Mouse (Mus musculus) CD4-positive helper T cell, adult 2 months (primary cell): Measurements from ENCODE around the gene Nphs1.
"Not testable (repeated sequence)": the region's sequence is repeated elsewhere in the genome, so short reads cannot be mapped to it uniquely, and the experiment has no call there.

Source experiments
- DNase-seq: peaks from one replicate; pipeline ENCODE4 v3.0.0-alpha.2; 2012; ENCODE audit warnings: low read depth, missing footprints, low spot score

The Nphs1 gene

DNA sequence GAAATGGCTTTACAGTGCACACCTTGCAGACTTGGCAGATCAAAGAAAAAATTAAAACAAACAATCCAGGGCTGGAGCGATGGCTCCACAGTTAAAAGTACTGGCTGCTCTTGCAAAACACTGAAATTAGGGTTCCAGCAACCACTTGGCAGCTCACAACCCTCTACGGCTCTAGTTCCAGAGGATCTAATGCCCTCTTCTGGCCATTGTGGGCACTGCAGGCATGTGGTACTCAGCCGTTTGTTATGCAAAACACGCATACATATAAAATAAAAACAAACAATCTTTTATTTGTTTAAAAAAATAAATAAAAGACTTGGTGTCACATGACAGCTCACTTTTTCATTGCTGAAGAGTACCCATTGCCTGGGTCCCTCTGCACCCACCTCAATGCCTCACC is 34.6 kb downstream of the Nphs1 start:
- peak; percentile 72 for DNase-seq

- no peak for DNase-seq
Observed at GRCm38 (mm10) chr7:30493401-30493931, 35.4 kb downstream of the Nphs1 start, which contains the start of gene Prodh2. Gene Prodh2, plus strand, starts transcription at chr7:30493622.

- not testable (repeated sequence) for DNase-seq
Observed at GRCm38 (mm10) chr7:30495506-30496042, 37.5 kb downstream of the Nphs1 start.

DNA sequence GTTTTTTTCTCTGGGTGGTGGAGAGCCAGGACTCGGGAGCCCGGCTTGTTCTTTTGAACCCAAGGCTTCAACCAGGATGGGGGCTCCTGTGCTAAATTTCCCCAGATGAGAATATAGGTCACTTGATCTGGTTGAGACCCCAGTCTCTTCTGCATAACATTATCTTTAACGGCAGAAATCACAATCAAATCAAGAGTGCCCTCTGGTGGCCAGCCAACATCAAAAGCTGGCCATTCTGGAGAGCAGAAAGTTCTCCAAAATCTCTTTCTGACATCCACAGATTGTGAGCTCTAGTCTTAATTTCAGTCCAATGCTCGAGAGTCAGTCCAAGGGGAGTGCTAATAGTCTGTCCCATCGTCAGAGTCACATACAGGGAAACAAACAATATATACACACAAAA is 43.0 kb downstream of the Nphs1 start:
- not testable (repeated sequence) for DNase-seq

DNA sequence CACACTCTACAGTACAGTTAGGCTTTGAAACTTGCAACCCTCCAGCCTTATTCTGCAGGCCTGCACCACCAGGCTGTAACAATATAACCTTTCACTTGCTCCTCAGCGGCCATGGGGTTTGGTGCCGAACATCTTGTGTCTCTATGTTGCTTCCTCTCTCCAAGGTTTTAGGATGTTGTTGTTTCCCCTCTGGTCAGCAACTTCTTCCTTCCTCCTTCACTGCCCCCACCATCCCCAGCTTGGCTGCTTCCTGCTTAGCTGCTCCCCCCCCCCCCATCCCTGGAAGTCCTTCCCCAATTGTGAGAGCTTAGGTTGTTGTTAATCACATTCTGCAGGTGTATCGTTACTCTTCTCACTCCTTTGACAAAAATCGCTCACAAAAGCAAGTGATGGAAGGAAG is 49.9 kb downstream of the Nphs1 start:
- no peak for DNase-seq

DNA sequence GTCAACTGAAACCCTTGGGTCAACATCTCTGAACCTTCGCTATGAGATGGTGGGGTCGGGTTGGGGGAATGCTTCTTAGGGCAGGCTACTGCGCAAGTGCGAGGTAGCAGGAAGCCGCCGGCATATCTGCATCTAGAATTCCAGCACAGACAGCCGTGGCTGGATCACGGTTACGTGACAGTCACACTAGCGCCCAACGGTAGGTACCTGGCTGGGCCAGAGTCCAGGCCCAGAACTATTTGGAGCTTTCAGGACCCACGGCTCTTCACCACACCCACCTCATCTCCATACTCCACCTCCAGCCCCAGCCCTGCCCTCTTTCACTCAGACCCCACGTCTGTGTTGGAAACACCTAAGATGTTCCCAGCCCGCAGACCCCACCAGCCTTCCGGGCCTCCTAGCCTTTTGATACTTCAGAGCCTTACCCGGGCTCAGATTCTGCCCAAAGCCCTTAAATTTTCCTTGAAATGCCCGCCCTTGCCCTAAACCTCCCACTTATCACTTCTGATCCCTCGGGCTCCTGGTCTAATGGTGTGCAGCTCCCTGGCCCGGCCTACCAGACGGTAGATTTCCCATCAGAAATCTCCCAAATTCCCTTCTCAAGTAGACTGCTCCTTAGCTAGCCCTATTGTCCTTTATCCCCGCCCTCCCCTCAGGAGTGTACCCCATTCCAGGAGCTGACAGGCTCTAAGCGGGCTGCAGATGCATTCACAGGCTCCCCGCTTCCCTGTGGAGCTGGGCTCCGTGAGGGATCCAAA is 57.1 kb downstream of the Nphs1 start:
- DNase-seq = no peak

DNA sequence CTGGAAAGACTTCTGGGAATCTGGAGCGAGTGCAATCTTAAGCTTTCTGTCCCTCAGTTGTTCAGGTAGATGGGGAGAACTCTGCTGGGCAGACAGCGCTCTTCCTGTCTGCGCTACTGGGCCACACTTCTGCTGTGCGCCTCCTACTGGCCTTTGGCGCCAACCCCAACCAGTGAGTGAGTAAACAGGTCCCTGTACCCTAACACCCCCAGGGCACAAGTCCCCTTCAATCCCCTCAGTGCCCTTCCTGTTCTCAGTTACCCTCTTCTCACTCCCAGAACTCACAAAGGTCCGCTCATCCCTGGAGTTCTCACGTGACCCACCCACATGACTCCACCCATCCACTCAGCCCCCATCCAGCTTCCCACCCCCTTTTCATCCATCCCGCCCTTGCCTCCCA is 60.2 kb downstream of the Nphs1 start:
- DNase-seq = no peak

- DNase-seq = no peak
Observed at GRCm38 (mm10) chr7:30520396-30520795, 62.3 kb downstream of the Nphs1 start.

DNA sequence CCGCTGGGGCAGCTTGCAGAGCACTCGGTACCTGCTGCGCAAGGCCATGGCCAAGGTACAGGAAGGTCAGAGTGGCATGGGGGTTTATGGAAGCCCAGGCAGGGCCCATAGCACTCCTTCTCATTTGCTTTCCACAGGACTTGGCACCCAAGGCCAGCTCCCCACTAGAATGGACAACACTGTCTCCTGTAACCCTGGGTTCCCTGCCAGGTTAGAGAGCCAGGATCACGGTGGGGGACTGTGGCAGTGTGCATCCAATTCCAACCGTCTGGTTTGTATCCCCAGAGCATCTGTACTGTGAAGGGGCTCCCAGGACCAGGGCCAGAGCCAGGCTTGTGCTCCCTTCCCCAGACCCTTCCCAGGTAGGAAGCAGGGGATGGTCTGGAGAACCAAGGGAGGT is 62.7 kb downstream of the Nphs1 start:
- DNase-seq = no peak

DNA sequence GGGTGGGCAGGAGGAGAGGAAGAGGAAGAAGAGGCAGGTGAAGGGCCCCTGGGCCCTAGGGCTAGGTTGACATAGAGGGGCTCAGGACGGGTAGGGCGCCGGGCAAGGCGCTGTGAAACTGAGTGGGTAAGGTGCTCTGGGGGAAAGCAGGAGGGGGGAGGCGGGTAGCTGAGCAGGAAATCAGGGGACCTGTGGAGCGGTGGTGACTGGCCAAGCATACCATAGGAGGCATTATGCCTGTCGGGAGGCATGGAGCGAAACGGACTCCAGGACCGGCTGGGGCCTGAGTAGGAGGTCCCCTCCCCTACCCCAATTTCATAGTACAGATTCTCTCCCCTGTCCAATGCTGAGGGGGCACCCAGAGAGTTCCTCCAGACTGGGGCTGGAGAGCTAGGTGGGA is 64.8 kb downstream of the Nphs1 start:
- no peak for DNase-seq

- no peak for DNase-seq
Observed at GRCm38 (mm10) chr7:30524487-30524886, 66.4 kb downstream of the Nphs1 start.

- no peak for DNase-seq
Observed at GRCm38 (mm10) chr7:30525954-30526353, 67.8 kb downstream of the Nphs1 start.

DNA sequence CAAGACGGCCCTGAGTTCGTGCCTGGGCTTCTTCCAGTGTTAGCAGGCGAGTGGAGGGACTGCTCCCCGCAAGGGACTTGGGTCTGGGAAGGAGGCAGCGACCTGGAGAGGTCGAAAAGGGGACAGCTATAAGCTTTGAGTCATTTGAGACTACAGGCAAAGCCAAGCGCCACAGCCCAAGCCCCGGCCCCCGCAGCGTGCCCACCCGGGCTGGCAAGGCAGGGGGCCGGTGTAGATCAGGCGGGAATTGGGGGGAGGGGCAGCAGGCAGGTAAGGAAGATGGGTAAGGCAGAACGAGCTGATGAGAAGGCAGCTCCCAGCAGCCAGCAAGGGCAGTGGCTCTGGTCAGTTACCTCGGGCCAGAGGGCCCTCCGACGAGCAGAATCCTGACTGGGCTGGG is 68.3 kb downstream of the Nphs1 start:
- no peak for DNase-seq

- DNase-seq = no peak
Observed at GRCm38 (mm10) chr7:30526981-30527380, 68.9 kb downstream of the Nphs1 start.

GRCm38 (mm10) chr7:30531291-30531815 is 73.2 kb downstream of the Nphs1 start:
- no peak for DNase-seq

- no peak for DNase-seq
Observed at GRCm38 (mm10) chr7:30532931-30533330, 74.8 kb downstream of the Nphs1 start.

DNA sequence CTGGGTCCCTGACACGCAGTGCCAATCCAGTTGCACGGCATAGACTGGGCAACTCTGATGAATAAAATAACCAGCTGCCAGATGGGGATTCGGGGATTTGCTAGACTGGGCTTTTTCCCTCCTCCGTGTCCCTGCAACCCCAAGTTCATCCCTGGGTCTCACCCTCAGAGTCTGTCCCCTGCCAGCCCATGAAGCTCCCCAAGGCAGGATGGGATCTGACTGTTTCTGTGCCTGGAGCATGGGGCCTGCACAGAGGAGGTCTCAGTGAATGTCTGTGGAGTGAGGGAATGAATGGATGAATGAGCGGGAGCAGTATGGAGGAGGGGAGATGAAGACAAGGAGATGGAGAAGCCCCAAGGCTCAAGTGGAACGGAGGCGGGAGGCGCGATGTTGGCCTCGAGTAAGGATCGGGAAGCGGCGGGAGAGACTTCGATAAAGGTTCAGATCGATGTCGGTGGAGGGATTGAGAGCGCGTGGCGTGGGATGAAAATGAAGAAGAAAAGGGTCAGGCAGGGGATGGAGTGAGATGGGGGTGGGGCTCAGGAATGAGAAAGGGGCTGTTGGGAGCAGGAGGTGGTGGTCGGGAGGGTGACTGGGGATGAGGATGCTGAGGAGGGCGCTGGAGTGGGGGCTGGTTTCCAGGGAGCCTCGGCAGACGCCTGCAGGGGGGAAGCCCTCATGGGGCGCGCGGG is 76.0 kb downstream of the Nphs1 start:
- DNase-seq = no peak

DNA sequence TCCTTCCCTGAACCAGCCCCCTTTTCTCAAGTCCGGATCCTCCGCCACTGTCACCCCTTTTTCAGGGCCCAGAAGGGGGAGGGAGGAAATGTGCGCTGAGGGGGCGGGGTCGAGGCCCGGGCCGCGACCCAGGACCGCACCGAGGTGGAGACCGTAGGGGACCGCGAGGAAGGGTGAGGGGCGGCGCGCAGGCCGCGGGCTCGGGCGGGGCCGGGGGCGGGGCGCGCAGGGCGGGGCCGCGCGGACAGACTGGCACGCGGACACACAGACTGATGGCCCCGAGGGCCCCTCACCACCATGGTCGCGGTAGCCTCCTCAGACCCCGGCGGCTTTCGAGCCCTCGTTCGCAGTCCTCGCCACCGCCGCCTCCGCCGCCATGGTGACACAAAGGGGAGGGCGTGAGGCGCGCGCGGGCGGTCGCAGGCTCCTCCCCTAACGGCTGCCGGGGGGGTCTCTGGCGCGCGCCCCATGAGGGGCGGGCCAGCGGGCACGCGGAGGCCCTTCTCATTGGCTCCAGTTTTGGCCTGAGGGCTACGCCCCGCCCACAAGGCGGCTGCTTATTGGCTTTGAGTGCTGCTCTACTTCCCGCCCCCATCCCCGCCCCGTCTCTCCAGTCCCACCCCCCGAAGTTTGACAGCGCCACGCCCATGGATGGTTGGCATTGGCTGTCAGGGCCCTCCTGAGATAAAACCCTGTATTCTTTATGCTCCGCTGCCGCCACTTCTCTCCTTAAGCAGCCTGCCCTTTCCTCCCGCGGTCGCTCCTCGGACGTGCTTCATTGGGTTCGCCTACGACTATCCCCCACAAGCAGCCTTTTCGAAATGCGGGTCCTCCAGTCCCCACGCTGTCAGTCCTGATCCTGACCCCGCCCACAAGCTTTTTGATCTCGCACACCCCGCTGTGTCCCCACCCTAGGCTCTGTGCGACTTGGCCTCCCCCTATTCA is 76.8 kb downstream of the Nphs1 start, which contains the start of gene Arhgap33:
TSS of gene Arhgap33 (minus strand) at position 428 of the 945 bp plus-strand sequence.
- peak; percentile 98 for DNase-seq
